Mouse (Mus musculus) limb, embryonic 14.5 days (tissue): Measurements from ENCODE around the gene Arhgap42. TPM values are rescaled to one million over a fixed set of nuclear protein-coding genes. Genes with fewer than 3 reads are reported as not detected.
A peak's percentile ranks its signal among the peaks of the same experiment; 100 is the strongest.

Source experiments
- ATAC-seq: fragments of 200-750 bp; cut with Nextera tagmentation; 2 replicates; pipeline ENCODE4 v1.8.0; 2017; ENCODE audit warnings: low read depth, moderate number of reproducible peaks, moderate TSS enrichment; ENCODE audit not compliant: low FRiP score
- DNase-seq: peaks from one replicate; pipeline ENCODE4 v3.0.0-alpha.2; 2015; ENCODE audit warnings: low spot score
- H3K27ac ChIP-seq: fragments of 300-500 bp; sonication (generic); replicated peaks from 2 replicates; pipeline ENCODE4 v1.5.1; 2014; ENCODE audit warnings: low read depth, mild to moderate bottlenecking, low read length, moderate library complexity, mixed read lengths
- H3K27me3 ChIP-seq: fragments of 300-500 bp; sonication (generic); 2 replicates; pipeline ENCODE4 v1.6.1; 2014; ENCODE audit warnings: low read length, mixed read lengths; ENCODE audit not compliant: control insufficient read depth, insufficient read depth
- H3K36me3 ChIP-seq: fragments of 300-500 bp; sonication (generic); 2 replicates; pipeline ENCODE4 v1.6.1; 2014; ENCODE audit warnings: mild to moderate bottlenecking, low read length, moderate library complexity, mixed read lengths; ENCODE audit not compliant: control insufficient read depth, insufficient read depth
- H3K4me1 ChIP-seq: fragments of 300-500 bp; sonication (generic); 2 replicates; pipeline ENCODE4 v1.6.1; 2014; ENCODE audit warnings: antibody characterized with exemption, low read length, mixed read lengths; ENCODE audit not compliant: control insufficient read depth, insufficient read depth
- H3K4me2 ChIP-seq: fragments of 300-500 bp; sonication (generic); replicated peaks from 2 replicates; pipeline ENCODE4 v1.6.1; 2014; ENCODE audit warnings: low read depth, mild to moderate bottlenecking, low read length, moderate library complexity; ENCODE audit not compliant: severe bottlenecking
- H3K4me3 ChIP-seq: fragments of 300-500 bp; sonication (generic); replicated peaks from 2 replicates; pipeline ENCODE4 v1.5.1; 2014; ENCODE audit warnings: low read length
- H3K9ac ChIP-seq: fragments of 300-500 bp; sonication (generic); 2 replicates; pipeline ENCODE4 v1.6.1; 2014; ENCODE audit warnings: mild to moderate bottlenecking, low read depth, low read length, moderate library complexity; ENCODE audit not compliant: severe bottlenecking
- H3K9me3 ChIP-seq: fragments of 300-500 bp; sonication (generic); 2 replicates; pipeline ENCODE4 v1.6.1; 2016; ENCODE audit warnings: low read length; ENCODE audit not compliant: control insufficient read depth
- POLR2A ChIP-seq: fragments of 200-500 bp; IDR thresholded peaks from 2 replicates; pipeline ENCODE4 v1.8.0; 2012; ENCODE audit warnings: inconsistent platforms, mild to moderate bottlenecking, moderate library complexity, borderline replicate concordance; ENCODE audit not compliant: insufficient read depth, insufficient read length; ENCODE audit errors: extremely low read depth
- WGBS: fragments of 180-500 bp; shearing (Covaris S2); extraction: QIAGEN DNeasy Blood & Tissue Kit; methylation state at CpG from one replicate; pipeline ENCODE4 v1.1.7; 2014; 5-methylcytosine and 5-hydroxymethylcytosine counted together
- polyA plus RNA-seq, 2 experiments: library from polyadenylated mRNA; depleted of rRNA in 1 of 2; stranded (reverse) in 1 of 2; unstranded in 1 of 2; fragments of >200 nt; fragmentation: Nextera tagmentation in 1 of 2; extraction: Ambion mirVana in 1 of 2; gene quantifications; 2 replicates each; pipeline versions ENCODE4 v1.2.1 to v1.2.3; 2012 to 2014

Arhgap42 gene
- polyA plus RNA-seq, 2 experiments = 21.3 to 40.5 TPM

DNA sequence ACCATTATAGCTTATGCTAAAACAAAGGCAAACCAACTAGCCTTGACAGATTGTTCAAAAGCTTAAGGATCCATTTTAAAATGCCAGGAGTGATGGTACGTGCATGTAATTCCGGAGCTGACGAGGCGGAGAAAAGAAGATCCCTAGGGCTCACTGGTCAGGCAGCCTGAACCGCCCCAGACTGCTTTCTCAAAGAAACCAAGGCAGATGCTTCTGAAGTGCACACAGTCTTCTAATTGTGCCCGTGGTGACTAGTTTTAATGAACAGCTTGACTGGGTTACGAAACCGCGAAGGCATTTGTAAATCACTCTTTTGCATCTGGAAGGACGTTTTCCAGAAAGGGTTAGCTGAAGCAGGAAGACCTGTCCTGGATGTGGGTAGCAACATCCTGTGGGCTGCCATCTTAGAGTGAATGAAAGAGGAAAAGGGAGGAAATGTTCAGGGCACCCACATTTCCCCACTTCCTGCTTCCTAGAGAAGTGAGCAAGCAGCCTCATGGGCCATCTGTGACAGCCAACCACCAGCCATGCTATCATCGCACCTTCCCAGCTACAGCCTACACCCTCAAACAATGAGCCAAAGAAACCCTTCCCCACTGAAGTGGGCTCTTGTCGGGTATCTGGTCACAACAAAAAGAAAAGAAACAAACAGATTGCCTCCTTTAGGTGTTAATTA, 137.3 kb downstream of the Arhgap42 start:
- DNase-seq (no peak), ATAC-seq (no peak)
- WGBS = 78% methylated on average over 12 of the region's 12 CpGs
- no peaks in the 10 kb centered on the region for H3K27me3 ChIP-seq
- H3K27ac ChIP-seq = peak overlapping the region; percentile 8; the same call in 1 of the 2 replicates
- no peaks in the 10 kb centered on the region for H3K4me1 ChIP-seq
- H3K9ac ChIP-seq = no peak overlapping the region
- no peaks in the 10 kb centered on the region for H3K9me3 ChIP-seq
- no peak for TF ChIP-seq POLR2A
- H3K36me3 ChIP-seq = no peaks in the 10 kb centered on the region
- no peak overlapping the region for H3K4me3 ChIP-seq
- no peak overlapping the region for H3K4me2 ChIP-seq

DNA sequence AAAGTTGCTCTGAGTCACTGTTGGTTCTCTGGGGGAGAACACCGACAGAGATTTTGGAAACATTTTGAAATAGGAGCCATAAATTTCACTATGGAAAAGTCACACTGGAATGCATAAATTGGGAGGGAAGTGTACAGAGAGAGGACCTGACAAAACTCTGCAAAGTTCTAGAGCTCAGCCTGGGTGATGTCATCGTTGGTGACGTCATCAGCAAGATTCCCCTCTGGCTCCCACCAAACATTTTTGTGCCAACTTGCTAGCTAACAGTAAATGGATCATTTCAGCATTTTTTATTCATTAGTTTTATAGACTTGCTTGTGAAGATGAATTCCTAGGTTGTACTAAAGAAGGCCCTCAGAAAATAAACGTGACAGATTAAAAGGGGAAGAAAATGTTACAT, 137.8 kb downstream of the Arhgap42 start:
- no peak for TF ChIP-seq POLR2A
- no peak overlapping the region for H3K27ac ChIP-seq
- H3K9ac ChIP-seq = no peak overlapping the region
- no peaks in the 10 kb centered on the region for H3K36me3 ChIP-seq
- no peaks in the 10 kb centered on the region for H3K4me1 ChIP-seq
- H3K9me3 ChIP-seq = no peaks in the 10 kb centered on the region
- 67% methylated on average over 4 of the region's 4 CpGs for WGBS
- no peak overlapping the region for H3K4me2 ChIP-seq
- H3K4me3 ChIP-seq = no peak overlapping the region
- DNase-seq (peak; percentile 56), ATAC-seq (no peak)
- H3K27me3 ChIP-seq = no peaks in the 10 kb centered on the region

DNA sequence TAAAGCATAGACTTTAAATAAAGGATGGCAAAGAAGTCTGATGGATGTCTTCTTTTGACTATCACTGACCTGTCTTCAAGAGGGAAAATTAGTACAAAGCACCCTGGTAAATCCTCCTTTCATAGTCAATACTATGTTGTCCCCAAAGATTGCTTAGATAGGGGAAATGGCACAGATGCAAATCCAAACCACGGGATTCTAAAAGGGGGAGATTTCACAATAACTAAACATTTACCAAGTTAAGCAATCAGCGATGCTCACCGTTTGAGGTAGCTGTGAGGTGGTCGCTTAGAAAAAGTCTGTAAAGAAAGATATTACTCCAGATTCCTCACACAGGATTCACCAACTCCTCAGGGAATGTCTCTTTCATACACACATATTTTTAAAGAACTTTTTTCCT, 141.1 kb downstream of the Arhgap42 start:
- no peak for TF ChIP-seq POLR2A
- DNase-seq (no peak), ATAC-seq (no peak)
- Histone ChIP-seq H3K9ac (no peak overlapping the region), H3K36me3 (no peaks in the 10 kb centered on the region), H3K4me2 (no peak overlapping the region), H3K4me3 (no peak overlapping the region), H3K4me1 (peaks cover 3% of the 10 kb centered on the region; the same call in 1 of the 2 replicates), H3K9me3 (no peaks in the 10 kb centered on the region), H3K27ac (no peak overlapping the region), H3K27me3 (no peaks in the 10 kb centered on the region)
- WGBS = 94% methylated on average over 4 of the region's 4 CpGs

DNA sequence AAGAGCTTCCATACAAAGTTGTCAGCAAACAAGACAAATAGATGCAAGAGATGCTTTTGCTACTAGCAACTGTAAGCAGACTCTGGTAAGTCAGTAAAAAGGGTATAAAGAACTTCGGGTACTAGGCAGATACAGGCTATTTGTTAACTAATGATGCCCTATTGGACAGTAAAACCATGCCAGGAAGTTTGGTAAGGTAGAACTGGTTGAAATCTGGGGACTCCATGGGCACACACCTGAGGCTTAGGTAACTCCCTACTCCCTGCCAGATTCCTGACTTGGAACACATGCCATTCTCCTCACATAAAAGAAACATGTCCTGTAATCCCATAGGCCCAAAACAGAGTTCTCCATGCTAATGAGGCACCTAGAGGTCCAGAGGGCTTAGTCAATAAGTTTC, 142.1 kb downstream of the Arhgap42 start:
- Histone ChIP-seq H3K4me3 (no peak overlapping the region), H3K4me2 (no peak overlapping the region), H3K9me3 (no peaks in the 10 kb centered on the region), H3K36me3 (no peaks in the 10 kb centered on the region), H3K27ac (no peak overlapping the region), H3K27me3 (no peaks in the 10 kb centered on the region), H3K9ac (no peak overlapping the region), H3K4me1 (peaks cover 3% of the 10 kb centered on the region; the same call in 1 of the 2 replicates)
- ATAC-seq (no peak), DNase-seq (no peak)
- 68% methylated on average over 1 of the region's 1 CpGs for WGBS
- no peak for TF ChIP-seq POLR2A

DNA sequence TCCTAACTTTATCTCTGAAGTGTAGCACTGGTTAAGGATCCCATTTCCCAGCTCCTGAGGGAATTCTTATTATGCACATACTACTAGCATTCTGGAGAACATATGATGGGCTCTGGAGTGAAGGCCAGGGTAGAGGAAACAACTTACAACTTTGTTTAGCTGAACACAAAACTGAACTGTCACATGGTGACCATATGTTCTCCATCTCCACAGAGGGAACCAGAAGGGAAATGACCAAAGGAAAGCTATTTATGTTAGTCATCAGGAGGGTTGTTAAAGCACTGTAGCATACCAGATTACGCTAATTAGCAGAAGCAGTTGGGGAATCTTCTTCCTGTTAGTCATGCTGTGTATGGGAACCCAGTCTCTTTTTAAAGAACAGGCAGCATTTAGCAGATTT, 145.8 kb downstream of the Arhgap42 start:
- DNase-seq = peak; percentile 43
- Histone ChIP-seq H3K4me2 (no peak overlapping the region), H3K27me3 (no peaks in the 10 kb centered on the region), H3K9ac (no peak overlapping the region), H3K4me1 (peaks cover 3% of the 10 kb centered on the region; the same call in 1 of the 2 replicates), H3K4me3 (no peak overlapping the region), H3K9me3 (no peaks in the 10 kb centered on the region), H3K27ac (no peak overlapping the region), H3K36me3 (no peaks in the 10 kb centered on the region)
- no peak for TF ChIP-seq POLR2A
- peak; percentile 12; the same call in 1 of the 2 replicates for ATAC-seq
- 13% methylated on average over 1 of the region's 1 CpGs for WGBS
